Mouse (Mus musculus) MN1 (cell line): ENCODE data around the gene Prlr.

Source experiments
- DNase-seq: peaks from one replicate; pipeline ENCODE4 v3.0.0-alpha.2; 2016; ENCODE audit warnings: low spot score

The Prlr gene

GRCm38 (mm10) chr15:10325080-10325479 is 148.0 kb downstream of the Prlr start, which contains the start of gene Gm21973:
Gene Gm21973 (plus strand): TSS chr15:10325380.
- no peak for DNase-seq

GRCm38 (mm10) chr15:10330626-10331025 is 153.6 kb downstream of the Prlr start:
- no peak for DNase-seq

GRCm38 (mm10) chr15:10332566-10332965 is 155.5 kb downstream of the Prlr start:
- no peak for DNase-seq

- no peak for DNase-seq
These were observed 161.6 kb downstream of the Prlr start for GRCm38 (mm10) chr15:10338606-10339005.

- no peak for DNase-seq
These were observed 170.0 kb downstream of the Prlr start for GRCm38 (mm10) chr15:10347044-10347443.

- no peak for DNase-seq
These were observed 181.3 kb downstream of the Prlr start, which contains the start of gene Agxt2 for GRCm38 (mm10) chr15:10358039-10358948. Gene Agxt2 (plus strand): TSS chr15:10358532.

GRCm38 (mm10) chr15:10366331-10366730 is 189.3 kb downstream of the Prlr start:
- no peak for DNase-seq

- DNase-seq: no peak
These were observed 198.4 kb downstream of the Prlr start for GRCm38 (mm10) chr15:10375404-10375803.

GRCm38 (mm10) chr15:10378338-10378959 is 201.4 kb downstream of the Prlr start:
- no peak for DNase-seq

GRCm38 (mm10) chr15:10379757-10380458 is 202.9 kb downstream of the Prlr start:
- no peak for DNase-seq

- DNase-seq: no peak
These were observed 210.2 kb downstream of the Prlr start for GRCm38 (mm10) chr15:10387263-10387662.
